Mouse (Mus musculus): ENCODE measurements around the gene Nxpe2. TPM values are rescaled to one million over a fixed set of nuclear protein-coding genes. Genes with fewer than 3 reads are reported as not detected.
A peak's percentile ranks its signal among the peaks of the same experiment; 100 is the strongest.
"Not testable (repeated sequence)": the region's sequence is repeated elsewhere in the genome, so short reads cannot be mapped to it uniquely, and the experiment has no call there.

The Nxpe2 gene
- polyA plus RNA-seq, 1 experiment from 2014 or later: 3.2 TPM

GRCm38 (mm10) chr9:48345866-48346265 lies 7.4 kb downstream of the Nxpe2 start:
- WGBS: 86% methylated on average over 3 of the region's 3 CpGs
- no peak for ATAC-seq (ENCODE audit: insufficient number of reproducible peaks, low FRiP score)
- Histone ChIP-seq H3K27me3 (replicated peaks) (no peaks in the 10 kb centered on the region), H3K4me1 (replicated peaks) (no peaks in the 10 kb centered on the region; the same call in 1 of the 2 replicates), H3K9ac (no peak overlapping the region), H3K9me3 (replicated peaks) (no peaks in the 10 kb centered on the region), H3K27ac (ENCODE audit: poor library complexity, severe bottlenecking) (no peak overlapping the region), H3K36me3 (no peaks in the 10 kb centered on the region), H3K4me2 (no peak overlapping the region), H3K4me3 (no peak overlapping the region)

GRCm38 (mm10) chr9:48345456-48345855 lies 7.8 kb downstream of the Nxpe2 start:
- H3K27me3 ChIP-seq (replicated peaks): no peaks in the 10 kb centered on the region
- ATAC-seq (ENCODE audit: insufficient number of reproducible peaks, low FRiP score): no peak
- 80% methylated on average over 9 of the region's 9 CpGs for WGBS

GRCm38 (mm10) chr9:48340708-48341380 lies 12.4 kb downstream of the Nxpe2 start:
- Histone ChIP-seq H3K36me3 (no peaks in the 10 kb centered on the region), H3K4me1 (replicated peaks) (peaks cover 9% of the 10 kb centered on the region), H3K27me3 (replicated peaks) (no peaks in the 10 kb centered on the region), H3K9ac (no peak overlapping the region), H3K4me3 (no peak overlapping the region), H3K9me3 (replicated peaks) (no peaks in the 10 kb centered on the region), H3K4me2 (peak overlapping the region; percentile 26; the same call in 1 of the 2 replicates), H3K27ac (ENCODE audit: poor library complexity, severe bottlenecking) (no peak overlapping the region)
- WGBS: 59% methylated on average over 10 of the region's 10 CpGs
- peak; percentile 78 for ATAC-seq (ENCODE audit: insufficient number of reproducible peaks, low FRiP score)

More at GRCm38 (mm10) chr9:48345456-48345855, 7.8 kb downstream of the Nxpe2 start:
- no peak overlapping the region for H3K4me3 ChIP-seq
- H3K9ac ChIP-seq: no peak overlapping the region
- H3K27ac ChIP-seq (ENCODE audit: poor library complexity, severe bottlenecking): no peak overlapping the region
- H3K36me3 ChIP-seq: no peaks in the 10 kb centered on the region
- no peaks in the 10 kb centered on the region for H3K9me3 ChIP-seq (replicated peaks)
- no peak overlapping the region for H3K4me2 ChIP-seq
- H3K4me1 ChIP-seq (replicated peaks): peaks cover 3% of the 10 kb centered on the region; the same call in 1 of the 2 replicates

GRCm38 (mm10) chr9:48339563-48339962 lies 13.7 kb downstream of the Nxpe2 start:
- Histone ChIP-seq H3K27ac (ENCODE audit: poor library complexity, severe bottlenecking) (peak overlapping the region; percentile 11; the same call in 1 of the 2 replicates), H3K4me2 (0 out of 2 replicates have a peak overlapping the region, but pooled peaks have one; percentile 4), H3K4me1 (replicated peaks) (peaks cover 9% of the 10 kb centered on the region), H3K36me3 (no peaks in the 10 kb centered on the region), H3K4me3 (no peak overlapping the region), H3K27me3 (replicated peaks) (no peaks in the 10 kb centered on the region), H3K9me3 (replicated peaks) (no peaks in the 10 kb centered on the region), H3K9ac (no peak overlapping the region)
- no peak for ATAC-seq (ENCODE audit: insufficient number of reproducible peaks, low FRiP score)
- 53% methylated on average over 5 of the region's 5 CpGs for WGBS

- H3K4me2 ChIP-seq: peak overlapping the region; percentile 36
- peaks cover 9% of the 10 kb centered on the region for H3K4me1 ChIP-seq (replicated peaks)
- no peaks in the 10 kb centered on the region for H3K27me3 ChIP-seq (replicated peaks)
- 41% methylated on average over 4 of the region's 4 CpGs for WGBS
- H3K4me3 ChIP-seq: 0 out of 2 replicates have a peak overlapping the region, but pooled peaks have one; percentile 6
- no peaks in the 10 kb centered on the region for H3K36me3 ChIP-seq
- H3K9me3 ChIP-seq (replicated peaks): no peaks in the 10 kb centered on the region
- H3K9ac ChIP-seq: no peak overlapping the region
- ATAC-seq (ENCODE audit: insufficient number of reproducible peaks, low FRiP score): 0 out of 2 replicates have a peak, but pooled peaks have one; percentile 65
- H3K27ac ChIP-seq (ENCODE audit: poor library complexity, severe bottlenecking): no peak overlapping the region
These were observed 14.3 kb downstream of the Nxpe2 start for GRCm38 (mm10) chr9:48338783-48339455.

- Histone ChIP-seq H3K9ac (no peak overlapping the region), H3K27ac (ENCODE audit: poor library complexity, severe bottlenecking) (no peak overlapping the region), H3K4me3 (no peak overlapping the region), H3K9me3 (replicated peaks) (no peaks in the 10 kb centered on the region), H3K36me3 (no peaks in the 10 kb centered on the region), H3K27me3 (replicated peaks) (no peaks in the 10 kb centered on the region), H3K4me2 (no peak overlapping the region), H3K4me1 (replicated peaks) (no peaks in the 10 kb centered on the region)
- no peak for ATAC-seq (ENCODE audit: insufficient number of reproducible peaks, low FRiP score)
- 91% methylated on average over 7 of the region's 7 CpGs for WGBS
These were observed 23.7 kb downstream of the Nxpe2 start for GRCm38 (mm10) chr9:48329597-48329996.

- Histone ChIP-seq H3K4me2 (no peak overlapping the region), H3K4me3 (no peak overlapping the region), H3K36me3 (no peaks in the 10 kb centered on the region), H3K27me3 (replicated peaks) (no peaks in the 10 kb centered on the region), H3K27ac (ENCODE audit: poor library complexity, severe bottlenecking) (no peak overlapping the region), H3K9me3 (replicated peaks) (no peaks in the 10 kb centered on the region), H3K4me1 (replicated peaks) (no peaks in the 10 kb centered on the region), H3K9ac (no peak overlapping the region)
- no peak for ATAC-seq (ENCODE audit: insufficient number of reproducible peaks, low FRiP score)
- WGBS: 85% methylated on average over 9 of the region's 9 CpGs
These were observed 26.9 kb downstream of the Nxpe2 start for GRCm38 (mm10) chr9:48326338-48326737.

GRCm38 (mm10) chr9:48315825-48316224 lies 37.4 kb downstream of the Nxpe2 start:
- Histone ChIP-seq H3K4me1 (replicated peaks) (0 out of 2 replicates have a peak, but pooled peaks cover 4% of the 10 kb centered on the region), H3K9ac (no peak overlapping the region)
- WGBS: 74% methylated on average over 1 of the region's 1 CpGs

GRCm38 (mm10) chr9:48314194-48314593 lies 39.1 kb downstream of the Nxpe2 start:
- H3K4me1 ChIP-seq (replicated peaks): 0 out of 2 replicates have a peak, but pooled peaks cover 4% of the 10 kb centered on the region
- H3K27me3 ChIP-seq (replicated peaks): no peaks in the 10 kb centered on the region
- H3K27ac ChIP-seq (ENCODE audit: poor library complexity, severe bottlenecking): no peak overlapping the region
- H3K36me3 ChIP-seq: no peaks in the 10 kb centered on the region
- no peak overlapping the region for H3K4me2 ChIP-seq
- H3K9ac ChIP-seq: no peak overlapping the region
- no peaks in the 10 kb centered on the region for H3K9me3 ChIP-seq (replicated peaks)
- H3K4me3 ChIP-seq: no peak overlapping the region
- no peak for ATAC-seq (ENCODE audit: insufficient number of reproducible peaks, low FRiP score)
- WGBS: 43% methylated on average over 3 of the region's 3 CpGs

More at GRCm38 (mm10) chr9:48315825-48316224, 37.4 kb downstream of the Nxpe2 start:
- Histone ChIP-seq H3K4me3 (no peak overlapping the region), H3K27ac (ENCODE audit: poor library complexity, severe bottlenecking) (no peak overlapping the region), H3K4me2 (no peak overlapping the region), H3K9me3 (replicated peaks) (no peaks in the 10 kb centered on the region), H3K36me3 (no peaks in the 10 kb centered on the region), H3K27me3 (replicated peaks) (no peaks in the 10 kb centered on the region)
- ATAC-seq (ENCODE audit: insufficient number of reproducible peaks, low FRiP score): no peak

- H3K4me3 ChIP-seq: no peak overlapping the region
- WGBS: 86% methylated on average over 5 of the region's 5 CpGs
- H3K4me2 ChIP-seq: no peak overlapping the region
- H3K9ac ChIP-seq: no peak overlapping the region
- no peak for ATAC-seq (ENCODE audit: insufficient number of reproducible peaks, low FRiP score)
- no peaks in the 10 kb centered on the region for H3K36me3 ChIP-seq
- H3K9me3 ChIP-seq (replicated peaks): no peaks in the 10 kb centered on the region
- no peak overlapping the region for H3K27ac ChIP-seq (ENCODE audit: poor library complexity, severe bottlenecking)
- no peaks in the 10 kb centered on the region for H3K27me3 ChIP-seq (replicated peaks)
- H3K4me1 ChIP-seq (replicated peaks): 0 out of 2 replicates have a peak, but pooled peaks cover 4% of the 10 kb centered on the region
These were observed 42.0 kb downstream of the Nxpe2 start for GRCm38 (mm10) chr9:48311241-48311640.

- 36% methylated on average over 5 of the region's 5 CpGs for WGBS
These were observed 49.7 kb downstream of the Nxpe2 start for GRCm38 (mm10) chr9:48303564-48303963.

More at GRCm38 (mm10) chr9:48303564-48303963, 49.7 kb downstream of the Nxpe2 start:
- H3K4me2 ChIP-seq; H3K4me3 ChIP-seq; H3K27ac ChIP-seq (ENCODE audit: poor library complexity, severe bottlenecking); H3K36me3 ChIP-seq; H3K9me3 ChIP-seq (replicated peaks); H3K27me3 ChIP-seq (replicated peaks); H3K9ac ChIP-seq; ATAC-seq (ENCODE audit: insufficient number of reproducible peaks, low FRiP score); H3K4me1 ChIP-seq (replicated peaks): not testable (repeated sequence)
